ENCODE assay signal across 12 mouse cellular contexts in the genomic region with DNA sequence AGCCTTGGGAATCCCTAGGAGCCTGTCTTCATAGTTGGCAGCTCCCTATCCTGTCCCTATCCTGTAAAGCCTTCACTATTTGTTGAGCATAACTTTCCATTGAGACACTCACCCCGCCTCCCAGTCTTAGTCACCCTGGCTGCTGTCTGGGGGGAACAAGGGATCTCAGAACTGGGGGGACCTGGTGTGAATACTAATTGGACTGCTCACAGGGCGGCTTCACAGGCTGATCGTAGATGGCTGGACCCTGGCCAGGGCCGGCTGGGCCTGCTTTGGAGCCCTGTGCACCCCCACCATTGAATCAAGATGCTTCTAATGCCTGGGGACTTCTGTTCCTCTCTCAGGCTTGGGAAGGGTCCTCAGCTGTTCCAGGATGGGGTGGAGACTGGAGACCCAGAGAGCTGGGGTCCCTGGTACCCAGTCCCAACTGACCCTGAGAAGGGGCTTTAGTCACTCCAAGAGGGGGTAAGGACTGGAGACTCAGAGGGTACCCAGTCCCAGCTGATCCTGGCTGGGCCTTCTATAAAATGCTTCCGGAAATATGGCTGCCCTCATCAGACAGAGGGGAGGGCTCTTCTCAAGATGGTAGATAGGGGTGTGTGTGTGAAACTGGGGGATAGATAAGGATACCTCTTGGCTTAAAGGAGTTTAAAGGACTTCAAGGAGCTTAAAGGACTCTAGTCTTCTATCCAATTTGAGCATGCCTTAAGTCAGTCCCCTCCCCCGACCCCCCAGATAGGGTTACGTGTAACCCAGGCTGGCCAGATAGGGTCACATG. TPM values are rescaled to one million over a fixed set of nuclear protein-coding genes. Genes with fewer than 3 reads are reported as not detected.
DNase-seq lines count a peak whose midpoint lies in the region; ATAC-seq and TF ChIP-seq lines count a peak whose summit lies in the region.
"Had no signal": no experiment of that assay in that cellular context is flagged by ENCODE, and none has a peak within 500 bp of the region (broad histone marks: within the 10 kb centered on the region; RNA-seq: fewer than 3 reads in every experiment).

No protein-coding gene starts in this region.

- H3K4me1 ChIP-seq in intestine, postnatal 0 days (replicated peaks; ENCODE audit: control insufficient read depth, insufficient read depth, low read length), result no peaks in the 10 kb centered on the region

- no peak for TF ChIP-seq CTCF in intestine, postnatal 0 days (IDR thresholded peaks at IDR 0.05; ENCODE audit: low read depth)

- DNase-seq in cerebellum, adult 9-11 months, result peak; percentile 44
- DNase-seq in cerebellum, postnatal 36 days, result no peak
- DNase-seq in right cerebral cortex, adult 18-20 months, result peak; percentile 47
- no peak for DNase-seq in right cerebral cortex, postnatal 25 days
- peak; percentile 60 to 66 for DNase-seq in left cerebral cortex, postnatal 25 days (ENCODE audit: low spot score in 2 of 2)
- DNase-seq in embryo, embryonic 10 days (ENCODE audit: low spot score), result no peak
- DNase-seq in heart, postnatal 4 days, result no peak
- DNase-seq: lung, postnatal 10 days had no signal

- no peaks in the 10 kb centered on the region for H3K27me3 ChIP-seq in intestine, postnatal 0 days (replicated peaks; ENCODE audit: control insufficient read depth, insufficient read depth, low read length)

- WGBS in intestine, postnatal 0 days, result 86% methylated on average over 7 of the region's 7 CpGs

- H3K4me2 ChIP-seq in intestine, postnatal 0 days (replicated peaks; ENCODE audit: low read depth), result no peak overlapping the region
- H3K4me2 ChIP-seq: heart, embryonic 11.5 days had no signal

- intact Hi-C loops in left cerebral cortex, postnatal 25 days (cut with DNase I), result no loop called here

- H3K4me3 ChIP-seq in intestine, postnatal 0 days (ENCODE audit: low read depth, low read length), result no peak overlapping the region
- H3K4me3 ChIP-seq: erythroblast, embryonic 14.5 days had no signal

- no peaks in the 10 kb centered on the region for H3K36me3 ChIP-seq in intestine, postnatal 0 days (ENCODE audit: control insufficient read depth, insufficient read depth)

- no peak overlapping the region for H3K27ac ChIP-seq in intestine, postnatal 0 days (ENCODE audit: low read depth, low read length)

- ATAC-seq in intestine, postnatal 0 days, result no peak
- ATAC-seq: intestine, embryonic 16.5 days had no signal

- no peaks in the 10 kb centered on the region for H3K9me3 ChIP-seq in intestine, postnatal 0 days (ENCODE audit: control insufficient read depth)

- no peak overlapping the region for H3K9ac ChIP-seq in intestine, postnatal 0 days (ENCODE audit: low read depth, low read length)

RNA-seq across cellular contexts. Expression of gene Amz1, which starts 2.3 kb away (rescaled TPM):
- total RNA-seq in left cerebral cortex, postnatal 25 days (2021), result 10 to 100 TPM; 16.0 to 18.0 TPM
- 1.2 and 1.3 TPM in 2 replicates for polyA plus RNA-seq in intestine, postnatal 0 days (2015; fragmentation: Nextera tagmentation; extraction: Ambion mirVana)
- 1 to 10 TPM in 1 of 2 experiments, under 1 TPM in 1; 0.93 to 1.5 TPM for total RNA-seq in heart, postnatal 4 days (2021)
- polyA plus RNA-seq: erythroblast, embryonic 14.5 days had no signal

RNA-seq across cellular contexts. Expression of gene Brat1, which starts 21.4 kb away (rescaled TPM):
- total RNA-seq in left cerebral cortex, postnatal 25 days (2021), result 10 to 100 TPM; 20.5 to 22.4 TPM
- polyA plus RNA-seq in intestine, postnatal 0 days (2015; fragmentation: Nextera tagmentation; extraction: Ambion mirVana), result 7.5 and 8.0 TPM in 2 replicates
- 1 to 10 TPM; 8.3 to 9.0 TPM for total RNA-seq in heart, postnatal 4 days (2021)

RNA-seq across cellular contexts. Expression of gene Iqce, which starts 24.1 kb away (rescaled TPM):
- total RNA-seq in left cerebral cortex, postnatal 25 days (2021), result 10 to 100 TPM; 43.4 to 50.4 TPM
- polyA plus RNA-seq in intestine, postnatal 0 days (2015; fragmentation: Nextera tagmentation; extraction: Ambion mirVana), result 5.7 and 7.0 TPM in 2 replicates
- 10 to 100 TPM; 11.3 to 12.8 TPM for total RNA-seq in heart, postnatal 4 days (2021)

Comparison
In these comparisons a context has a peak if more than half of its experiments do, and no peak if none do; other contexts are left out.
1. DNase-seq: peak in cerebellum, adult 9-11 months (single experiment), right cerebral cortex, adult 18-20 months (single experiment) and left cerebral cortex, postnatal 25 days (2 of 2); none in cerebellum, postnatal 36 days (0 of 2), right cerebral cortex, postnatal 25 days (single experiment), embryo, embryonic 10 days (single experiment) and heart, postnatal 4 days (single experiment).
2. RNA of gene Amz1, which starts 2.3 kb away (total RNA-seq): 16.0 to 18.0 TPM in left cerebral cortex, postnatal 25 days; 0.93 to 1.5 TPM in heart, postnatal 4 days; every median in the first group is over 4 times any median in the second.